Mouse (Mus musculus): ENCODE results near the gene Gigyf1. TPM values are rescaled to one million over a fixed set of nuclear protein-coding genes. Genes with fewer than 3 reads are reported as not detected.

Gene Gigyf1
- total and polyA plus RNA-seq, 3 experiments, result 0.98 to 12.3 (median 5.9) TPM

GRCm38 (mm10) chr5:137533117-137533827 is 14.9 kb downstream of the Gigyf1 start, which contains the start of the genes Epo and Gnb2:
Gene Epo, minus strand, starts transcription at chr5:137533242.
Gene Gnb2, minus strand, starts transcription at chr5:137533510.
- Histone ChIP-seq H3K9me3 (replicated peaks; ENCODE audit: low read length) (no peaks in the 10 kb centered on the region), H3K27me3 (replicated peaks) (peaks cover 1% of the 10 kb centered on the region), H3K36me3 (replicated peaks in 1 of 2; ENCODE audit: control insufficient read depth in 1 of 2, insufficient read depth in 1 of 2, low read length in 1 of 2) (peaks cover 19 to 22% of the 10 kb centered on the region in 2 experiments), H3K4me1 (ENCODE audit: control insufficient read depth in 1 of 2, insufficient read depth in 2 of 2) (peaks cover 3 to 34% of the 10 kb centered on the region in 2 experiments; a peak in 3 of 4 replicates), H3K9ac (ENCODE audit: insufficient read depth, low read depth) (peak within 1 kb of the TSS; percentile 96), H3K27ac (ENCODE audit: insufficient read depth, low read depth) (peak within 1 kb of the TSS; percentile 65), H3K4me2 (ENCODE audit: insufficient read depth, low read depth, poor library complexity, severe bottlenecking) (peak within 1 kb of the TSS; percentile 81), H3K79me2 (replicated peaks; ENCODE audit: control insufficient read depth, extremely low read depth, insufficient read depth, poor library complexity, severe bottlenecking) (peaks cover 29% of the 10 kb centered on the region), H3K4me3 (replicated peaks in 1 of 3; ENCODE audit: low read depth in 2 of 3, low read length in 2 of 3, poor library complexity in 1 of 3) (peak within 1 kb of the TSS; percentile 79 to 93 (median 93))
- in situ Hi-C loops (cut with MboI; ENCODE audit: low pct_ligation_motif_present, low pct_unique_long_range_greater_than_20kb, low sequenced_read_pairs), result loop anchor here (5.0 kb wide), 1 partner anchor 34 kb away; the partner anchor contains the start of gene Tfr2
- TF ChIP-seq CHD1 (IDR thresholded peaks at IDR 0.05; ENCODE audit: low read depth, low read length), result peak; percentile 99
- TF ChIP-seq HCFC1 (IDR thresholded peaks at IDR 0.05; ENCODE audit: low read depth, low read length), result peak; percentile 66
- peak; percentile 86 for TF ChIP-seq MAX (IDR thresholded peaks at IDR 0.05; ENCODE audit: low read length)
- no peak for TF ChIP-seq JUND (conservative IDR thresholded peaks at IDR 0.05; ENCODE audit: low read depth, low read length)
- peak; percentile 77 for TF ChIP-seq IRF4 (IDR thresholded peaks at IDR 0.05; ENCODE audit: low read depth, low read length)
- TF ChIP-seq EP300 (IDR thresholded peaks at IDR 0.05; ENCODE audit: low read length), result peak; percentile 44
- 0 out of 2 replicates have a peak, but pooled peaks have one; percentile 36 for TF ChIP-seq E2F4 (IDR thresholded peaks at IDR 0.05; ENCODE audit: insufficient replicate concordance, low read depth, low read length)
- peak; percentile 93 for TF ChIP-seq SIN3A (IDR thresholded peaks at IDR 0.05; ENCODE audit: low read length)
- TF ChIP-seq MAZ (IDR thresholded peaks at IDR 0.05; ENCODE audit: low read depth, low read length), result peak; percentile 99
- TF ChIP-seq ZKSCAN1 (IDR thresholded peaks at IDR 0.05; ENCODE audit: borderline replicate concordance, low read depth, low read length), result peak; percentile 52; the same call in 1 of the 2 replicates
- peak; percentile 89 for TF ChIP-seq CHD2 (IDR thresholded peaks at IDR 0.05; ENCODE audit: low read length)
- TF ChIP-seq NRF1 (IDR thresholded peaks at IDR 0.05; ENCODE audit: low read depth, low read length), result peak; percentile 45; the same call in 1 of the 2 replicates
- 0 out of 2 replicates have a peak, but pooled peaks have one; percentile 18 for TF ChIP-seq MYC (IDR thresholded peaks at IDR 0.05; ENCODE audit: low read depth, low read length)
- TF ChIP-seq PAX5 (IDR thresholded peaks at IDR 0.05; ENCODE audit: low read length), result no peak
- TF ChIP-seq ZC3H11A (IDR thresholded peaks at IDR 0.05; ENCODE audit: low read depth, low read length), result no peak
- TF ChIP-seq USF2 (conservative IDR thresholded peaks at IDR 0.05; ENCODE audit: low read depth, low read length), result peak; percentile 97
- peak; percentile 70 for TF ChIP-seq POLR2A (IDR thresholded peaks at IDR 0.05; ENCODE audit: low read depth, low read length)
- 0 out of 2 replicates have a peak, but pooled peaks have one; percentile 69 for TF ChIP-seq TBP (conservative IDR thresholded peaks at IDR 0.05; ENCODE audit: low read depth, low read length)
- TF ChIP-seq ETS1 (conservative IDR thresholded peaks at IDR 0.05; ENCODE audit: low read depth, low read length), result no peak; the same call in 1 of the 2 replicates
- TF ChIP-seq SMC3 (IDR thresholded peaks at IDR 0.05; ENCODE audit: low read depth, low read length), result no peak; the same call in 1 of the 2 replicates
- peak; percentile 28 for TF ChIP-seq ZMIZ1 (IDR thresholded peaks at IDR 0.05; ENCODE audit: low read depth, low read length)
- peak; percentile 90 for TF ChIP-seq NELFE (IDR thresholded peaks at IDR 0.05; ENCODE audit: low read depth, low read length)
- TF ChIP-seq UBTF (IDR thresholded peaks at IDR 0.05; ENCODE audit: low read depth, low read length), result peak; percentile 91
- TF ChIP-seq MAFK (IDR thresholded peaks at IDR 0.05; ENCODE audit: insufficient replicate concordance, low read length), result no peak
- peak; percentile 87 for TF ChIP-seq BHLHE40 (IDR thresholded peaks at IDR 0.05; ENCODE audit: low read depth, low read length)
- TF ChIP-seq USF1 (IDR thresholded peaks at IDR 0.05; ENCODE audit: low read depth, low read length), result peak; percentile 97
- TF ChIP-seq TCF12 (IDR thresholded peaks at IDR 0.05; ENCODE audit: low read depth, low read length), result peak; percentile 91
- peak; percentile 96 for TF ChIP-seq ZNF384 (IDR thresholded peaks at IDR 0.05; ENCODE audit: low read depth, low read length)
- peak; percentile 63 for TF ChIP-seq POLR2AphosphoS2 (IDR thresholded peaks at IDR 0.05; ENCODE audit: low read depth, low read length)
- TF ChIP-seq MXI1 (IDR thresholded peaks at IDR 0.05; ENCODE audit: low read depth, low read length), result 0 out of 2 replicates have a peak, but pooled peaks have one; percentile 42
- no peak for TF ChIP-seq RCOR1 (conservative IDR thresholded peaks at IDR 0.05; ENCODE audit: low read depth, low read length)
- peak; percentile 63; the same call in 1 of the 2 replicates for TF ChIP-seq MEF2A (IDR thresholded peaks at IDR 0.05; ENCODE audit: borderline replicate concordance, low read depth, low read length)
- peak; percentile 77 for TF ChIP-seq ELF1 (IDR thresholded peaks at IDR 0.05; ENCODE audit: low read depth, low read length)
- TF ChIP-seq JUN (IDR thresholded peaks at IDR 0.05; ENCODE audit: insufficient read depth, low read depth, low read length), result no peak
- TF ChIP-seq RAD21 (IDR thresholded peaks at IDR 0.05; ENCODE audit: low read depth, low read length), result no peak
- TF ChIP-seq KAT2A (IDR thresholded peaks at IDR 0.05; ENCODE audit: insufficient replicate concordance, low read length), result peak; percentile 100
- no peak for TF ChIP-seq CTCF (conservative IDR thresholded peaks at IDR 0.05 in 1 of 2, IDR thresholded peaks at IDR 0.05 in 1 of 2; ENCODE audit: low read depth in 2 of 2, low read length in 2 of 2)
- no peak for TF ChIP-seq GABPA (IDR thresholded peaks at IDR 0.05; ENCODE audit: insufficient replicate concordance, low read depth, low read length)
- peak; percentile 97 for DNase-seq (ENCODE audit: extremely low read depth)
- dilution Hi-C loops (cut with MboI; ENCODE audit: extremely low pct_ligation_motif_present, extremely low pct_unique_long_range_greater_than_20kb, low sequenced_read_pairs), result no loop called here
